Mouse (Mus musculus) ES-CJ7 (cell line): Measurements from ENCODE around the gene Xylt2.
"Not testable (repeated sequence)": the region's sequence is repeated elsewhere in the genome, so short reads cannot be mapped to it uniquely, and the experiment has no call there.

ENCODE experiments used
- DNase-seq: peaks from one replicate; pipeline ENCODE4 v3.0.0; 2011; ENCODE audit warnings: low read depth, low spot score

Gene Xylt2

DNA sequence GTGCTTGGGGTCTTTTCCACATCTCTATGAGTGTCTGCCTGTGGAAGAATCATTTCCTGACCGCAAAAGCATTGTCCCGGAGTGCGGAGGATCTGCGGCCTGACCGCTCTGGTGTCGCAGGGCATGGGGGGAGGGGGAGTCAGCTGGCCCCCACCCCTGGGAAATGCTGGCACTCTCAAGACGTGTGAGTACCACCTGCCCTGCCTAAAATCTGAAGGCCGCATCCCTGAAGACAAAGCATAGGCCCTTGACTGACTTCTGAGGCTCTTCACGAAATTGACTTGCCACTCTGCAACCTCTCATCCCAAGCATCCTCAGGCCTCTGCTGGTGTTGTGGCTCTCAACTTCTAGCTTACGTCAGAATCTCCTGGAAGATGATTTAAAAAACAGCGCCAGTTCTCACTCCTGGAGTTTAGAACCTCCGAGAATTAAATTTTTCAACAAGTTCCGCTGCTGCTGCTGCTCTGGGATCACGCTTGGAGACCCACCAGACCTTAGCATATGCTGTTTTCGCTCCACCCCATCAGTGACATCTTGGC lies 361 bp upstream of the Xylt2 start:
- DNase-seq, result no peak

DNA sequence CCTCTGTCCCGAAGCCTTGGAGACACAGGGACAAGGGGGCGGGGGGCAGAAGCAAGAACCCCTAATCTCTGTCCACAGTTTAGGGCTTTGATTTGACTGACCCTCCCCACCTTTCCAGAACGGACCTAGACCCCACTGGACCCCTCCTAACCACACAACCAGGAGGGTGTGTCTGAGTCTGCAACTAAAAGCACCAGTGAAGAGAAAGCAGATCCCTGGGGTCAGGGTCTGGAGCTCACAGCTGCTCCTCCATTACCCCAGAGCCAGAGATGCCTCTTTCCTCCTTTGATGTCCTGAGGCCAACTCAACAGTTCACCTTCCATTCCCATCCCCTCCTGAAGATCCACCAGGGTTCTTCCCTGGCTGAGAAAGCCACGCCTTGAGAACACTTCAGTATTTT lies 1.0 kb downstream of the Xylt2 start:
- no peak for DNase-seq

DNA sequence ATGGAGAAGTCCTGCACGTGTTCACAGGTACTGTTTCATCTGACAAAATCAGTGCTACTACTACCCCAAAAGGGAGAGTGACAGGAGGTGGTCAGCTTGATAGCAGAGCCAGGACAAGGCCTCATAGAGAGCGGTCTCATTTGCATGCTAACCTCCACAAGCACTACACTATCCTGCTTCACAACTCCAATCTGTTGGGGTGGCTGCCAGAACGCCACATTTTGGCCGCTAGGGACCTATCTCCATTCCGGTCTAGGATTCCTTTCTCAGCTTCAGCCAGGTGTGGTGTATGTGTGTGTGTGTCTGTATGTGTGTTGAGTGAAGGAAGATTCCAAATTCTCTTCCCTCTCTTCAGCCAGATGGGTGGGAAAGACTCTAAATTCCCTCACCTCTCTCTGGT lies 1.9 kb downstream of the Xylt2 start:
- peak; percentile 46 for DNase-seq

DNA sequence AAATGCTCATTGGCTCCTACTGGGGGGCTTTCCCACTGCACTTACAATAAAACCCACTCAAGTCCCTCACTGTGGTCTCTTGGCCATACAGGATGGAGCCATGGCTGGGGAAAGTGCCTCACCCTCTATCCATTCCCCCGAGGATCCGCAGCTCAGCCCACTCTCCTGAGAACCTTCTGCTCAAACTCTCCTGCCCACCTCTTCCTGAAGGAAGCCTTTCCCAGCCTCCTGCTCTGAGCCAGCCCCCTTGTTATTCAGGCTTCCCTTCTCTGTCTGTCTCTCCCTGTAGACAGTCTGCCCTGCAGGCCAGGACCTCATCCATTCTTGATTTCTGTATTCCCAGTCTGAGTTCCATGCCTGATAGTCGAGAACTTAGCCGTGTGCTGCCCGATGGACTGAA lies 2.3 kb downstream of the Xylt2 start:
- DNase-seq, result no peak

DNA sequence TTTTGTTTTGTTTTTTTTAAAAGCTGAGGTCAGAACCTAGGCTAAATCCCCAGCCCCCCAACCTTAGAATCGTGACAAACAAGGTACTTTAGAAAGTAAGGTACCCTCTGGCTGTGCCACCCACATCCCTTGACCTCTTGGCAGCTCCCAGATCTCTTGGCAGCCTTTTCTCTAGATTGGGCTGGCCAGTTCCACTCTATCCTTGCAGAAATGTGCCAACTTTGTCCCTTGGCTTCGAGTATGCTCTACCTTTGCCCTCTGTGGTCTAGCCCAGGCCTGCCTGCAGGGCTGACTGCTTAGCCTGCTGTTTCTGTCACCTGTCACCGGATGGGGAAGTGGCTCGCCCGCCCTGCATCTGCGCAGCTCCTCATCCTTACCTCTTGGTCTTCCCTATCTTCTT lies 12.0 kb downstream of the Xylt2 start:
- no peak for DNase-seq

DNA sequence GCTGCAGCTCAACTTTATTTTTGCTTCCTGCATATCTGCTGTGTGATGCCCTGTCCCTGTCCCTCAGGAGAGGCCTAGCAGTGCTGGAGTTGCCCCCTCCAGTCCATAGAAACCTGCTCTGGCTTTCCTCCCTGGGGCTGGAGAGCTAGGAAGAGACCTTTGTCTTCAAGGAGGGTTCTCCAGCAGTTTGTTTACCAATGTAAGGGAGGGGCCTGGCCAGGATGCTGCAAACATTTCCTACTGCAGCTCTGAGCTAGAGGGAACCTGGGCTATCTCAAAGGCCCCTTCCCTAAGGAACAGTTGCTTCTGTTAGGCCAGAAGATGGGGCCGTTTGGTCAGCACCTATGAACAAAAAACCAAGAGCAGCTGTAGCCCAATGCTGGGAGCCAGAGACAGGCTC lies 16.0 kb downstream of the Xylt2 start:
- DNase-seq, result no peak

DNA sequence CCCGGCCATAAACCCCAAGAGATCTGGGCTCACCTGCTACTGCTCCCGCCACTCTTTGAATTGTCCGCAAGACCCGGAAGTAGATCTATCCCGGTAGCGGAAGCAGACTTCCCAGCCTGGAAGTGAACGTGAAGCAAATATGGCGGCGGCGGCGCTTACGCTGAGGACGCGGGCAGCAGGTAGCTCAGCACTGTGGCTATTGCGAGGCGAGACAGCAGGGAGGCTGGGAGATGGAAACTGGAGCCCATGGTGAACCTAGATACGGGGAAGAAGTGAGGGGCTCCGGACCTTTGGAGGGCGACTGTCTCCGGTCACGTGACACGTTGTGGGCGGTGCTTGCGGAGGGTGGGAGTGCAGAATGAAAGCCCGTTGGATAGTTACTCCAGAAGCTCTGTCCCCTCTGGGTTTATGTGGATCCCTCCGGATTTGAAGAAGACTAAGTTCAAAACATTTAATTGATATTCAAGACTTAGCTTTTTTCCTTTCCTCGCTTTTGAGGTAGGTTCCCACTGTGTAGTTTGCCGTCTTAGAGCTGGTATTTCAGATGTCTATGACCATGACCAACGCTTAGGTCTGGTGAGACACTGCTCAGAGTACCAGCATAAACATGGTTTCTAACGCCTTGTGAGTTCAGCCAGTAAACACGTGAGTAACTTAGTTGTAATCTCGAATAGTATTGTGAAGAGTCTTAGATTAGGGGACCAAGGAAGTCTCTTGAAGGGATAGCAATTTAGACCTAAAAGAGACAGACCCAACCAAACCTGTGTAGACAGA lies 23.5 kb downstream of the Xylt2 start, which contains the start of the genes Mrpl27 and Eme1:
TSS of gene Mrpl27 (plus strand) at position 105 of the 774 bp plus-strand sequence.
TSS of gene Eme1 (minus strand) at position 302 of the 774 bp plus-strand sequence.
- peak; percentile 85 for DNase-seq

DNA sequence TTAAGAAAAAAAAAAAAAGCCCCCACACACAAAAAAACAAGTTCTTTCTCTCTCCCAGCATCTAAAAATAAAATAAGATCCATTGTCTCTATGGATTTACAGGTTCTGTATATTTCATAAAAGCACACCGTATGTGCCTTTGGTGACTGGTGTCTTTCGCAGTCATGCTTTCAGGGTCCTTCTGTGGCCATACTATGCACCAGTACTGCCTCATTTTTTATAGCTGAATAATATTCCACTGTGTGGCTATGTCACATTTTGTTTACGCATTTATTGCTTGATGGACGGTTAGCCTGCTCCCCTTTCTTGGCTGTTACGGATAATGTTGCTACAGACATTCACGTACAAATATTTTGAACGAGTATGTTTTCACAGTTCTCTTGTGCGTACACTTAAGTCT lies 24.3 kb downstream of the Xylt2 start:
- no peak for DNase-seq

DNA sequence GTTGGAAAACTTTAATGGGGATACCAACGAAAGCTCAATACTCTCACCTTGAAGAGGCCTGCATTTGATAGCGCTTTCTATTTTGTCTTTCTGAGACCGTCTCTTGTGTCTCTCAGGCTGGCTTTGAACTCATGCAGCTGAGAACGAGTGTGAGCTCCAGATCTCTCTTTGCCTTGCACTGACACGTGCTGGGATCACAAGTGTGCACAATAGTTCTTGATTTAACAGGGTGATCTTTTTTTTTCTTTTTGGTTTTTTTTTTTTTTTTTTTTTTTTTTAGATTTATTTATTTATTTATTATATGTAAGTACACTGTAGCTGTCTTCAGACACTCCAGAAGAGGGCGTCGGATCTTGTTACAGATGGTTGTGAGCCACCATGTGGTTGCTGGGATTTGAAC lies 26.1 kb downstream of the Xylt2 start:
- not testable (repeated sequence) for DNase-seq

DNA sequence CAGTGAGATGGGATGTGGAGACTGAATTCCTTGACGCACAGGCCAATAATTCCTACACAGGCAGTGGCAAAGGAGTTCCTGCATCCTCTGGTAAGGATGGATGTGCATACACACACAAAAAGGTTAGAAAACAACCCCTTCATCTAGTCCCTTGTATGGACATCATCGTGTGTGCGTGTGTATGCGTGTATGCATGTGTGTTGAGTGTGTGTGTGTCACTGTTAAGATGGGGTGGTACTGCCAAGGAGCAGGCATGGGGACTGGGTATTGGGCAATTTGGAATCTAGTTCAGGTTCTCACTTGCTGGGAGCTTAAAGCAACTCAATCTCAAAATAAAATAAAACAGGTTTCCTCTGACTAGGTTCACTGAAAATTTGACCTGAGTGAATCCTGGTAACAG lies 30.9 kb downstream of the Xylt2 start:
- DNase-seq, result no peak

DNA sequence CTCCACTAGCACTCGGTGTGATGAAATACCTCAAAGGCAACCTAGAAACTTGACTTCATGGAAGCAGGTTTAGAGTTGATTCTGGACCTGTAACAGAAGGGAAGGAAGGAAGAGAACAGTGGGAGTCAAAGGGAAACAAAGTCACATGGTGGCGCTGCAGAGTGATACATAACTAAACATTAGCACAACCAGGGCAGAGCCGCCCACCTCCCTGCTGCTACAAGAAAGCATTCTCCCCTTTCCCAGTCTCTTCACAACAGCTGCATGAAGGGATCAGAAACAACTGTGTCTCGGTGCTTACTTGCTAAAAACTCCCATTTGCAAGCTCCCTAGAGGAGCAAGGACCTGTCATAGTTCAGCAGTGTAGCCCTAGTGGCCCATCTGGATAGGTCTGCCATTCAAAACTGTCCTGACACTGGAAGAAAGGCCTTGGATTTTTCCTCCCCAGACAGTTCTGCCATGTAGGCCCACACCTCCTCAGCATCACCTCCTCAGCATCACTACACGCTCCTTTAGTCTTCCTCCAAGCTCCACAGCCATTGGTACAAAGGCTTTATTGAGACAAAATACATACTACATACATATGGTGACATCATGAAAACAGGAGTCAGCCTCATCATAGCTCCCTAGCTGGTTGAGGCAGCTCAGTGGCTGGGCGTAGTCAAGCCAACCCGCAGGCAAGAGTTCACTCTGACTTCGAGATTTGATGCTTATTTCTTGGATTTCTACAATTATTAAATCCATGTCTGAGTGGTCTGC lies 32.7 kb downstream of the Xylt2 start:
- no peak for DNase-seq

DNA sequence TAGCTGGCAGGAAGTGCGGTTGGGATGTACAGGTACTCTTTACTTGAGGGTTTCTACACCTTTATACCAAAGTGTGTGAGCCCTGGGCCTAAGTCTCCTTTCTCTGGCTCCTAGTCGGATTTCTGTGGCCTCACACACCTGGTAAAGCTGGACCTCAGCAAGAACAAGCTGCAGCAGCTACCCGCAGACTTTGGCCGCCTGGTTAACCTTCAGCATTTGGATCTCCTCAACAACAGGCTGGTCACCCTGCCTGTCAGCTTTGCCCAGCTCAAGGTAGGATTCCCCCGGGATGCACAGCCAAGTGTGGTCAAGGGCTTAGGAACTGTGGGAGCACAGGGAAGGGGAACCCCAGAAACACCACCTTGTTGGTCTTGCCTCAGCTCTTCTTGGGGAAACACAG lies 42.9 kb downstream of the Xylt2 start:
- DNase-seq, result no peak

DNA sequence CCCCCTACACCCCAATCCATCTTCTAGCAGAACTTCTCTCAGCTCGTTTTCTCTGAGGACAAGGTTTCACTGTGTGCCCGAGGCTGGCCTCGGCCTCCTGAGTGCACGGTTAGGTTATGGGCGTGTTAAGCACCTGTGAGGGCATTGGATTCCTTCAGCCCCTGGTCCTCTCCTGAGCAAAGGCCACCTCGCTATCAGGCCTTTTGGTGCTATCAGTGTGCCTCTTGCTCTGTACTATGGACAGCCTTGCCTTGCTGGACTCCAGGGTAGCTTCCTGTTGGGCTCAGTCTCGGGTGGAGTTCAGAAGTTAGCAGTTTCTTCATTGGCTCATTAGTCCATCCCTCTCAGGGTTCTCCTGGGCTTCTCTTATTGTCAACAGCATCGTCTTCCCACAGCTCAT lies 44.3 kb downstream of the Xylt2 start:
- DNase-seq, result no peak

DNA sequence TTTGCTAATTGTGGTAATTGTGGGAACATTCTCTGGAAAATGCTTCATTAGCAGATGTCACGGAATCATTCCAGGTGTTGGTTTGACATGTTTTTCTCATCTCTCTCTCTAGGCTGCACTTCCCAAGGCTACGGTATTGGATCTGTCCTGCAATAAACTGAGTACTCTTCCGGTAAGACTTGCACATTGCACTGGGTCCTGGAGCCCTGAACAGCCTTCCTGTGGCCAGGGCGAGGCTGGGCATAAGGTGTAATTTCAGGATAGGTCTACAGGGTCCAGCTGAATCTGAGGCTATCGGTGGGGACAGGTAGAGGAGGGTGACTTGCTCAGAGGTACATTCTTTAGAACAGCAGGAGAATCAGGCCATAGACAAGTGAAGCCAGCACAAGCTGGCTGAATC lies 45.3 kb downstream of the Xylt2 start:
- DNase-seq, result no peak

DNA sequence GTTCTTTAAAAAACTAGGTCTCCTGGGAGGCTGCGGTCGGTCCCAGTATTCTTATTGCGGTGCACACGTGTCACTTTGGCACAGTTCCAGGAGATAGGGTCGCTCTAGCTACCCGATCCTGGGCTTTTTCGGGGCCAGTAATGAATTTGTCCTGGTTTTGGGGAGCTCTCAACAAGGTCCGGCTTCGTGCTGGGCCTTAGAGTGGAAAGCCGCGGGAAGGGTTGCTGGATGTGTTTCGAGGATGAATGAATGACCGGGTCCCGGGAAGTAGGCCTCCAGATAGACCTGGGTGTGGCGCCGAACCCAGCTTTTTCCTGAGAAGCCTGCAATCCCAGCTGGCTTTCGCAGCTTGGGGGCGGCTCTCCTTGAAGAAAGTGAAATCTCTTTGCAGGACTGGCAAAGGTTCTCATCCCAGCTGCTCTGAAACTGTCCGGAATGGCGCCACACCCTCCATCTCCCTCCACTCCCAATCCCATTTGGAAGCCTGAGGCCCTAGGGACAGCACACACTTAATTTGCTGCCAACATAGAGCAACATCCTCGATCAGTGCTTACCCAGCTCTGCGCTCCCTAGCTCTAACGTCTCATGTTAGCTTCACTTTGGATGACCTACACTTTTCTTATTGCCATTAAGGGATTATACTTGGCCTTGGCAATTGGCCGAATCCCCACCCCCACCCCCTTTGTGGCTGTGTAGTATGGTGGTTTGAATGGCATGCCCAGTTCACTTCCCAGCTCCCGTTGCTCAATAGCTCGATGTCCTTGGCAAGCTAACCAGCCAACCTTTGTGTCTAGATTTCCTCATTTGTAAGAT lies 46.9 kb downstream of the Xylt2 start:
- DNase-seq, result peak; percentile 61

DNA sequence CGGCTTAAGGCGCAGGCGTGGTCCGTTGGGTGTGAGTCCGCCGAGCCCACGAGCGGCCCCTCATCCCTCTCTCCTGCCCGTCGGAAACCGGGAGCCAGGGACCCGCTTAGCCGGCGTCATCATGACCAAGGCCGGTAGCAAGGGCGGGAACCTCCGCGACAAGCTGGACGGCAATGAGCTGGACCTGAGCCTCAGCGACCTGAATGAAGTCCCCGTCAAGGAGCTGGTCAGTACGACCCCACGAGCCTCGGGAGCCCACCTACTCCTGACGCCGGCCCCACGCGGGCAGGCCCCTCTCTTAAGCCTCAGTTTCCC lies 47.5 kb downstream of the Xylt2 start:
- DNase-seq, result no peak

DNA sequence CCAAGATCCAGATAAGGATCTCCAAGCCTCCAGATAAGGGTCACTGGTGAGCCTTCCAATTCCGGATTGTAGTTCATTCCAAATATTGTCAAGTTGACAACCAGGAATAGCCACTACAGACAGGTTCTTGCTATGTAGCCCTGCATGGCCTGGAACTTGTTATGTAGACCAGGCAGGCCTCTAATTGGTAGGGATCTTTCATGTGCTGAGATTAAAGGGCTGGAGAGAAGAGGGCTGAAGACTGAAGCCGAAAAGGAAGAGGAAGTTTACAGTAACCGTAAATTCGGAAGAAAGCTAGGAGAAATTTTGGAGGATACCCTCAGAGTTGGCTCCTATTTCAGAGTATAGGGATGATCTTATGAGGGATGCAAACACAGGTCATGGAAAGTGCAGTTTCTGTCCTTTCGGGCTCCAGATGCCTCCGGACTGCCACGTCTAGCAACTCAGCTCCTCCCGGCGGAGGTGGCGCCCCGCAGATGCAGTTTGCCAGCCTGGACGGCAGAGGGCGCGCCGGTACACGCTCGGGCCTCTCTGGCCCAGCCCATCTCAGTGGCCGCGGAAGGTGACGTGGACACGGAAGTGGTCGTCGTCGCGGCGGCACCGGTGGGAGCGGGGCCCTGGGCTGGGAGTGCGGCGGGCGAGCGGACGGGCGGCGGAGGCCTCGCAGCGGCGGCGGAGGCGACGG lies 48.0 kb downstream of the Xylt2 start, which contains the start of gene Lrrc59:
TSS of gene Lrrc59 (plus strand) at position 569 of the 685 bp plus-strand sequence.
- DNase-seq, result peak; percentile 91

DNA sequence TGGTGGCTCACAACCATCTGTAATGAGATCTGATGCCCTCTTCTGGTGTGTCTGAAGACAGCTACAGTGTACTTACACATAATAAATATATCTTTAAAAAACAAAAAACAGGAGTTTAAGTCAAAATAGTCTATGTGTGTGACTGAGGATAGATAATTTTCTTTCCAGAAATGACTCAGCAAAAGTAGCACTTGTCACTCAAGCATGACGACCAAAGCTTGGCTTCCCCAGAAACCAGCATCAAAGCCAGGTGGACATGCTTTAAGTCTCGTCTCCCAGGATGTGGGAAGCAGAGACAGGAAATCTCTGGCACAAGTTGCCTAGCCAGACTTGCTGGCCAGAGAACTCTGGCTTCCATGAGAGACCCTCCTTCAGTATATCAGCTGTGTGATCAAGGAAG lies 55.2 kb downstream of the Xylt2 start:
- no peak for DNase-seq

DNA sequence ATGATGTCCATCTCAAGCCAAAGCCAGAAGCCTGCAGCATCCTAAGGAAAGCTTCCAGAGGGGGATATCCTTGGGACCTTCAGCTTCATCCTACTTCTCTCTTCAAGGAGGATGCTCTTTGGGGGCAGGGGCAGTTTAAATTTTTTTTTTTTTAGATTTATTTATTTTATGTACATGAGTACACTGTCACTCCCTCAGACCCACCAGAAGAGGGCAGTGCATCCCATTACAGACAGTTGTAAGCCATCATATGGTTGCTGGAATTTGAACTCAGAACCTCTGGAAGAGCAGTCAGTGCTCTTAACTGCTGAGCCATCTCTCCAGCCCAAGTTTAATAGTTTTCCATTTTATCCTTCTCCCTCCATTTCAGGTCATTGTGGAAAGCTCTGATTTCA lies 55.9 kb downstream of the Xylt2 start:
- DNase-seq, result no peak

DNA sequence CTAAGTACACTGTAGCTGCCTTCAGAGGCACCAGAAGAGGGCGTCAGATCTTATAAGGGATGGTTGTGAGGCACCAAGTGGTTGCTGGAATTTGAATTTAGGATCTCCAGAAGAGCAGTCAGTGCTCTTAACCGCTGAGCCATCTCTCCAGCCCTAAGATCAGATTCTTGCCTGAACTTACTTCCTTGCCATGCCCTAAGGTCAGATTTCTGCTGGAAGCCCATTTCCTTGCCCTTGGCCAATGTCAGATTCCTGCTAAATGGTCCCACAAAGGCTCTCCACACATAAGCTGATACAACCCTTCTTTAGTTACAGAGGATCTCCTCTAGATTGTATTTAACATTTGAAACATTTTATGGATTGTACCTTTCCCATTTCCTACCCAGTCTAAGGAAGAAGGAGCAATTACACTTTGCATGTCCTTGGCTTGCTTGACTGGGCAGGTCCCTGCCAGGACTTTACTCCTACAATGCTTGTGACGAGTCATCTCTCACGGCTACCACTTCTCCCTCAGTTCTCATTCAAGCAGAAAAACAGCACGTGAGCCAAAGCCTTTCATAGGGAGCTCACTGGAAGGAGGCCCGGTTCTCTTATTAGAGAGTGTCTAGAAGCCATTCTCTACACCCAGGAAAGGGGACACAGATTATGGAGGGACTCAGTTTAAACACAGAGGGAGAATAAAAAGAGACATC lies 56.4 kb downstream of the Xylt2 start:
- DNase-seq, result peak; percentile 66

DNA sequence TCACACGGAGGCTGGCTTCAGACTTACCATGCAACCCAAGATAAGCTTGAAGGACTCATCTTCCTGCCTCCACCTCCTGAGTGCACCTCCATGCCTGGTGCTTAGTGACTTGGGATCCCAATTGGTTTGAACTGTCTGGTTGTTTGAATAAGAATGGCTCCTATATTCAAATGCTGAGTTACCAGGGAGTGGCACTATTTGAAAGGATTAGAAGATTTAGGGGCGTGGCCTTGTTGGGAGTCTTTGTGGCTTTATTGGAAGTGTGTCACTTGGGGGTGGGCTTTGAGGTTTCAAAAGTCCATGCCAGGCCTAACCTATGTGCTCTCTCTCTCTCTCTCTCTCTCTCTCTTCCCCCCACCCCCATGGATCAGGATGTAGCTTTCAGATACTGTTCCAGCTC lies 59.7 kb downstream of the Xylt2 start:
- DNase-seq, result peak; percentile 46
